26 mouse cellular contexts compared by ENCODE assay signal in the genomic region with DNA sequence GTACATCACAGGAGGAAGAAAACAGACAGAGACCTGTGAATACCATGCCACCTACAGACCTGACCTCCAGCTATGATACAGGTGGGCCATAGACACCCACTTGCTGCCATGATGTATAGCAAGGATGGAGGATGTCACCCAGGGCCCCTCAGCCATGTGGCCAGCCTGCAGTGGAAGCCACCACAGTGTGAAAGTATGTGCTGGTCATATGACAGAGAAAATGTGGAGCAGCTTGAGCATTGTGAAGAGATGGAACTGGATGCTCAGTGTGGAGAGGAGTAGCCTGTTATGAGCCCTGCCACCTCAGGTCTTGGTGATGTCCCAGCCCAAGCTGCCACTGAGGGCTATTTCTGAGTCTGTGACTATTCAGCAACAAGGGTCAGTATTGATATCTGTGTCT. TPM values are rescaled to one million over a fixed set of nuclear protein-coding genes. Genes with fewer than 3 reads are reported as not detected.
DNase-seq lines count a peak whose midpoint lies in the region; ATAC-seq lines count a peak whose summit lies in the region.
"Had no signal": no experiment of that assay in that cellular context is flagged by ENCODE, and none has a peak within 500 bp of the region (broad histone marks: within the 10 kb centered on the region; RNA-seq: fewer than 3 reads in every experiment).

No protein-coding gene starts in this region.

- no peak overlapping the region for H3K27ac ChIP-seq in forebrain, embryonic 15.5 days (replicated peaks)
- no peak overlapping the region for H3K27ac ChIP-seq in forebrain, embryonic 10.5 days
- H3K27ac ChIP-seq in neural tube, embryonic 14.5 days (ENCODE audit: low read depth, low read length), result no peak overlapping the region
- H3K27ac ChIP-seq in intestine, embryonic 16.5 days (ENCODE audit: low read length), result no peak overlapping the region
- H3K27ac ChIP-seq: embryonic facial prominence, embryonic 10.5 days; embryonic facial prominence, embryonic 13.5 days; heart, embryonic 15.5 days; hindbrain, embryonic 10.5 days; hindbrain, embryonic 13.5 days had no signal

- no peaks in the 10 kb centered on the region for H3K36me3 ChIP-seq in forebrain, embryonic 15.5 days
- no peaks in the 10 kb centered on the region for H3K36me3 ChIP-seq in forebrain, embryonic 10.5 days (replicated peaks)
- H3K36me3 ChIP-seq in neural tube, embryonic 14.5 days (ENCODE audit: control insufficient read depth, insufficient read depth, low read length), result no peaks in the 10 kb centered on the region
- H3K36me3 ChIP-seq in intestine, embryonic 16.5 days (ENCODE audit: control insufficient read depth, insufficient read depth, low read length), result no peaks in the 10 kb centered on the region
- H3K36me3 ChIP-seq: embryonic facial prominence, embryonic 10.5 days; embryonic facial prominence, embryonic 13.5 days; heart, embryonic 12.5 days; heart, embryonic 15.5 days; hindbrain, embryonic 10.5 days; hindbrain, embryonic 13.5 days had no signal

- no peak overlapping the region for H3K4me2 ChIP-seq in forebrain, embryonic 15.5 days (replicated peaks)
- H3K4me2 ChIP-seq in neural tube, embryonic 14.5 days (ENCODE audit: low read depth, low read length), result no peak overlapping the region
- H3K4me2 ChIP-seq in intestine, embryonic 16.5 days (ENCODE audit: low read depth, low read length), result no peak overlapping the region
- H3K4me2 ChIP-seq: embryonic facial prominence, embryonic 13.5 days; heart, embryonic 12.5 days; heart, embryonic 15.5 days; hindbrain, embryonic 13.5 days had no signal

- peaks cover 6% of the 10 kb centered on the region for H3K4me1 ChIP-seq in forebrain, embryonic 15.5 days
- no peaks in the 10 kb centered on the region for H3K4me1 ChIP-seq in forebrain, embryonic 10.5 days
- no peaks in the 10 kb centered on the region for H3K4me1 ChIP-seq in neural tube, embryonic 14.5 days (ENCODE audit: control insufficient read depth, insufficient read depth, low read length)
- no peaks in the 10 kb centered on the region for H3K4me1 ChIP-seq in intestine, embryonic 16.5 days (ENCODE audit: control insufficient read depth, insufficient read depth, low read length)
- H3K4me1 ChIP-seq: embryonic facial prominence, embryonic 10.5 days; embryonic facial prominence, embryonic 13.5 days; heart, embryonic 12.5 days; heart, embryonic 15.5 days; hindbrain, embryonic 10.5 days; hindbrain, embryonic 13.5 days had no signal

- H3K9me3 ChIP-seq in forebrain, embryonic 15.5 days, result no peaks in the 10 kb centered on the region
- H3K9me3 ChIP-seq in forebrain, embryonic 10.5 days, result no peaks in the 10 kb centered on the region
- H3K9me3 ChIP-seq in neural tube, embryonic 14.5 days (ENCODE audit: control insufficient read depth, low read length), result no peaks in the 10 kb centered on the region
- H3K9me3 ChIP-seq in intestine, embryonic 16.5 days (ENCODE audit: control insufficient read depth, low read length), result no peaks in the 10 kb centered on the region
- H3K9me3 ChIP-seq: embryonic facial prominence, embryonic 10.5 days; heart, embryonic 12.5 days; heart, embryonic 15.5 days; hindbrain, embryonic 10.5 days; hindbrain, embryonic 13.5 days had no signal

- peak; percentile 44; the same call in 1 of the 2 replicates for ATAC-seq in forebrain, embryonic 15.5 days (replicated peaks)
- ATAC-seq in neural tube, embryonic 14.5 days (ENCODE audit: low read depth), result 0 out of 2 replicates have a peak, but pooled peaks have one; percentile 48
- ATAC-seq in megakaryocyte progenitor cell, adult 5-6 weeks (replicated peaks; ENCODE audit: poor library complexity), result 0 out of 2 replicates have a peak, but pooled peaks have one; percentile 11
- no peak for ATAC-seq in intestine, embryonic 16.5 days
- ATAC-seq: CD4-positive, CD25-positive, alpha-beta regulatory T cell, adult 4 months had no signal

- no peak for DNase-seq in forebrain, embryonic 10.5 days (ENCODE audit: extremely low spot score, low spot score)
- no peak for DNase-seq in neural tube, embryonic 10.5 days (ENCODE audit: extremely low spot score, low spot score)
- DNase-seq: adrenal gland, adult 8-10 months; adrenal gland, postnatal 25 days; cerebellum, adult 11-12 months; cerebellum, adult 8-10 months; cerebellum, postnatal 10 days; cerebellum, postnatal 36 days; embryo, embryonic 11 days; gastrocnemius, postnatal 25 days; heart, adult 18-20 months; heart, postnatal 10 days; heart, postnatal 36 days; kidney, adult 11 months had no signal

- H3K4me3 ChIP-seq in forebrain, embryonic 15.5 days, result no peak overlapping the region
- no peak overlapping the region for H3K4me3 ChIP-seq in forebrain, embryonic 10.5 days
- no peak overlapping the region for H3K4me3 ChIP-seq in neural tube, embryonic 14.5 days (ENCODE audit: low read depth, low read length)
- no peak overlapping the region for H3K4me3 ChIP-seq in intestine, embryonic 16.5 days (ENCODE audit: low read length)
- H3K4me3 ChIP-seq: embryonic facial prominence, embryonic 10.5 days; embryonic facial prominence, embryonic 13.5 days; erythroblast, embryonic 14.5 days; heart, embryonic 12.5 days; heart, embryonic 15.5 days; hindbrain, embryonic 10.5 days; hindbrain, embryonic 13.5 days had no signal

- no peaks in the 10 kb centered on the region for H3K27me3 ChIP-seq in forebrain, embryonic 15.5 days
- no peaks in the 10 kb centered on the region for H3K27me3 ChIP-seq in forebrain, embryonic 10.5 days (ENCODE audit: poor library complexity, severe bottlenecking)
- no peaks in the 10 kb centered on the region for H3K27me3 ChIP-seq in neural tube, embryonic 14.5 days (ENCODE audit: control insufficient read depth, insufficient read depth, low read length)
- no peaks in the 10 kb centered on the region for H3K27me3 ChIP-seq in intestine, embryonic 16.5 days (replicated peaks; ENCODE audit: control insufficient read depth, insufficient read depth, low read length)
- H3K27me3 ChIP-seq: embryonic facial prominence, embryonic 13.5 days; heart, embryonic 12.5 days; heart, embryonic 15.5 days; hindbrain, embryonic 13.5 days had no signal

- no peak overlapping the region for H3K9ac ChIP-seq in forebrain, embryonic 15.5 days (replicated peaks)
- H3K9ac ChIP-seq in neural tube, embryonic 14.5 days (replicated peaks; ENCODE audit: low read depth, low read length), result no peak overlapping the region
- no peak overlapping the region for H3K9ac ChIP-seq in intestine, embryonic 16.5 days (ENCODE audit: low read depth, low read length)
- H3K9ac ChIP-seq: embryonic facial prominence, embryonic 13.5 days; heart, embryonic 12.5 days; heart, embryonic 15.5 days; hindbrain, embryonic 13.5 days had no signal

RNA-seq across cellular contexts. Expression of a gene that starts 18.5 kb away (rescaled TPM):
- polyA plus RNA-seq in forebrain, embryonic 15.5 days (2015; fragmentation: Nextera tagmentation; extraction: Ambion mirVana), result 26.0 and 26.4 TPM in 2 replicates
- 17.8 and 18.0 TPM in 2 replicates for polyA plus RNA-seq in forebrain, embryonic 10.5 days (2016; fragmentation: Nextera tagmentation; extraction: Ambion mirVana)
- 27.5 and 29.2 TPM in 2 replicates for polyA plus RNA-seq in neural tube, embryonic 14.5 days (2014; fragmentation: Nextera tagmentation; extraction: Ambion mirVana)
- 37.4 and 38.0 TPM in 2 replicates for total RNA-seq in megakaryocyte progenitor cell, adult 5-6 weeks (2015)
- 27.2 and 31.9 TPM in 2 replicates for total RNA-seq in megakaryocyte progenitor cell, adult 5-6 weeks (2017)
- 37.2 and 37.4 TPM in 2 replicates for polyA plus RNA-seq in intestine, embryonic 16.5 days (2015; fragmentation: Nextera tagmentation; extraction: Ambion mirVana)

RNA-seq across cellular contexts. Expression of a gene that starts 19.0 kb away (rescaled TPM):
- 1.7 and 1.9 TPM in 2 replicates for polyA plus RNA-seq in forebrain, embryonic 15.5 days (2015; fragmentation: Nextera tagmentation; extraction: Ambion mirVana)
- 1.3 and 1.6 TPM in 2 replicates for polyA plus RNA-seq in forebrain, embryonic 10.5 days (2016; fragmentation: Nextera tagmentation; extraction: Ambion mirVana)
- polyA plus RNA-seq in neural tube, embryonic 14.5 days (2014; fragmentation: Nextera tagmentation; extraction: Ambion mirVana), result 1.4 TPM in 2 replicates
- total RNA-seq in megakaryocyte progenitor cell, adult 5-6 weeks (2015), result 13.8 and 14.1 TPM in 2 replicates
- total RNA-seq in megakaryocyte progenitor cell, adult 5-6 weeks (2017), result 7.7 and 7.8 TPM in 2 replicates
- polyA plus RNA-seq in intestine, embryonic 16.5 days (2015; fragmentation: Nextera tagmentation; extraction: Ambion mirVana), result 3.7 and 4.7 TPM in 2 replicates
